Mouse (Mus musculus) kidney, postnatal 0 days (tissue): ENCODE data around the gene Ankrd42. TPM values are rescaled to one million over a fixed set of nuclear protein-coding genes. Genes with fewer than 3 reads are reported as not detected.

ENCODE experiments used
- ATAC-seq: fragments of 200-750 bp; cut with Nextera tagmentation; replicated peaks from 2 replicates; pipeline ENCODE4 v1.8.0; 2017; ENCODE audit warnings: low read depth, moderate number of reproducible peaks, moderate TSS enrichment, moderate library complexity; ENCODE audit not compliant: low FRiP score
- DNase-seq: peaks from one replicate; pipeline ENCODE4 v3.0.0-alpha.2; 2016; ENCODE audit warnings: low spot score
- H3K27ac ChIP-seq: fragments of 300-500 bp; sonication (generic); 2 replicates; pipeline ENCODE4 v1.5.1; 2014; ENCODE audit warnings: mild to moderate bottlenecking
- H3K27me3 ChIP-seq: fragments of 300-500 bp; sonication (generic); 2 replicates; pipeline ENCODE4 v1.6.1; 2014; ENCODE audit warnings: low read length, mixed read lengths; ENCODE audit not compliant: insufficient read depth
- H3K36me3 ChIP-seq: fragments of 300-500 bp; sonication (generic); 2 replicates; pipeline ENCODE4 v1.6.1; 2014; ENCODE audit warnings: low read length, mixed read lengths; ENCODE audit not compliant: insufficient read depth
- H3K4me1 ChIP-seq: fragments of 300-500 bp; sonication (generic); replicated peaks from 2 replicates; pipeline ENCODE4 v1.6.1; 2014; ENCODE audit warnings: antibody characterized with exemption, low read length, mixed read lengths; ENCODE audit not compliant: insufficient read depth
- H3K4me2 ChIP-seq: fragments of 300-500 bp; sonication (generic); 2 replicates; pipeline ENCODE4 v1.6.1; 2014; ENCODE audit warnings: mild to moderate bottlenecking, low read length, moderate library complexity, mixed read lengths
- H3K4me3 ChIP-seq: fragments of 300-500 bp; sonication (generic); replicated peaks from 2 replicates; pipeline ENCODE4 v1.5.1; 2014; ENCODE audit warnings: low read depth, low read length
- H3K9ac ChIP-seq: fragments of 300-500 bp; sonication (generic); 2 replicates; pipeline ENCODE4 v1.6.1; 2014; ENCODE audit warnings: low read depth, low read length
- H3K9me3 ChIP-seq: fragments of 300-500 bp; sonication (generic); replicated peaks from 2 replicates; pipeline ENCODE4 v1.6.1; 2016; ENCODE audit warnings: low read length, inconsistent platforms, mixed read lengths
- CTCF ChIP-seq: IDR thresholded peaks from 2 replicates; pipeline ENCODE4 v1.5.1; 2016; ENCODE audit warnings: antibody characterized with exemption, low read depth, mild to moderate bottlenecking, moderate library complexity
- whole genome bisulfite sequencing: fragments of 180-500 bp; shearing (Covaris S2); extraction: QIAGEN DNeasy Blood & Tissue Kit; methylation state at CpG from one replicate; pipeline ENCODE4 v1.1.7; 2014; 5-methylcytosine and 5-hydroxymethylcytosine counted together
- polyA plus RNA-seq: library from polyadenylated mRNA; unstranded; fragments of >200 nt; fragmentation: Nextera tagmentation; extraction: Ambion mirVana; gene quantifications from 2 replicates; pipeline ENCODE4 v1.2.1, GENCODE M21; 2015

The Ankrd42 gene
- polyA plus RNA-seq, 1 experiment from 2014 or later, result 4.5 TPM

DNA sequence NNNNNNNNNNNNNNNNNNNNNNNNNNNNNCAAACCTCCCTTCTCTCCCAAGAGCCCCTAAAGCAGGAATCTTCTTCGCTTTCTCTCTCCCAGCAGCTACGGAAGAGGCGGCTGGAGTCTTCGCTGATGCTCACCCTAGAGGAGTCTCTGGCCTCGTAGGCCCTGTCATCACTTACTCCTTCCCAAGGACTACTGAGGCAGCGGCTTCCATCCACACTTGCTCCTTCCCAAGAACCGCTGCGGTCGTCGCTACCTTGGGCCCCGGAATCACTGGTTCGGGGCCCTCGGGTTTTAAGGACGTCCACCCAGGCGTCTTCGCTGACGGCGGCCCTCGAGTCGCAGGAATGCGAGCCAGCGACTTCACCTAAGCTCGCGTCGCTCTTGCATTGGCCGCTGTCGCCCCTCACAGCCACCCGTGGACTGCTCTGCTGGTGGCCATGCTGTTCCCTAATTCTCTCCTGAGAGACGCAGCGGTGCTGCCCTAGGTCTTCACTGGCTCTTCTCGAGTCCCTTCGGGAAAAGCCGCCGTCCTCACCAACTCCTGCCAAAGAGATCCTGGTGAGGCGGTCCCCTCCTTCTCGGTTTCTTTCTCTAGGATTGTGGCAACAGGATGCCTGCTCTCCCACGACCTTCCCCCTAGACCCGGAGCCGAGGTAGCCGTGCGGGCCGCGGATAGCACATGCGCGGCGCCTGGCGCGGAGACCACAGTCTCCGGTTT, 489 bp downstream of the Ankrd42 start:
- WGBS, result under 1% methylated on average over 49 of the region's 49 CpGs
- Histone ChIP-seq H3K4me2 (peak overlapping the region; percentile 83), H3K9me3 (no peaks in the 10 kb centered on the region), H3K27ac (0 out of 2 replicates have a peak overlapping the region, but pooled peaks have one; percentile 38), H3K27me3 (no peaks in the 10 kb centered on the region), H3K4me1 (0 out of 2 replicates have a peak, but pooled peaks cover 3% of the 10 kb centered on the region), H3K36me3 (no peaks in the 10 kb centered on the region), H3K9ac (peak overlapping the region; percentile 76), H3K4me3 (peak overlapping the region; percentile 75)
- ATAC-seq (peak; percentile 65; the same call in 1 of the 2 replicates), DNase-seq (no peak)
- TF ChIP-seq CTCF, result no peak

DNA sequence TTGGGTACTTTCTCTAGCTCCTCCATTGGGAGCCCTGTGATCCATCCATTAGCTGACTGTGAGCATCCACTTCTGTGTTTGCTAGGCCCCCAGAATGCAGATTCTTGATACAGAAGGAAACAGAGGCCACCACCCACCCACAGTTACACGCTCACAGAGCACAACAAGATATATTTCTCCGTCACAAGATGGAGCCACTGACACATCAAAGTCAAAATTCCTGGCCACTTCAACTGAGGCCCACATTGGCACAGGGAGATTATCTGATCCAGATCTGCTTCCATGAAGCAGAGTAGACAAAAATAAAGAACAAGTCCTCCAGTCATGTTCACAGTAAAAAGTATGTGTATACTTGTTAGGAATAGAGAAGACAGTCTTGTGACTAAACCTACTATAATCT, 6.8 kb downstream of the Ankrd42 start:
- H3K27me3 ChIP-seq, result no peaks in the 10 kb centered on the region
- H3K36me3 ChIP-seq, result no peaks in the 10 kb centered on the region
- H3K27ac ChIP-seq, result no peak overlapping the region
- no peak overlapping the region for H3K4me3 ChIP-seq
- no peak for ATAC-seq
- H3K4me1 ChIP-seq, result no peaks in the 10 kb centered on the region
- H3K9me3 ChIP-seq, result no peaks in the 10 kb centered on the region
- peak; percentile 50 for DNase-seq
- no peak overlapping the region for H3K9ac ChIP-seq
- peak; percentile 56; the same call in 1 of the 2 replicates for TF ChIP-seq CTCF
- 36% methylated on average over 2 of the region's 2 CpGs for WGBS
- no peak overlapping the region for H3K4me2 ChIP-seq

GRCm38 (mm10) chr7:92624488-92624887, 12.5 kb downstream of the Ankrd42 start:
- no peak overlapping the region for H3K4me3 ChIP-seq
- H3K27me3 ChIP-seq, result no peaks in the 10 kb centered on the region
- H3K4me1 ChIP-seq, result no peaks in the 10 kb centered on the region
- no peaks in the 10 kb centered on the region for H3K36me3 ChIP-seq
- WGBS, result 45% methylated on average over 2 of the region's 2 CpGs
- DNase-seq (no peak), ATAC-seq (no peak)
- H3K9me3 ChIP-seq, result no peaks in the 10 kb centered on the region
- no peak overlapping the region for H3K27ac ChIP-seq
- peak; percentile 56 for TF ChIP-seq CTCF
- H3K9ac ChIP-seq, result no peak overlapping the region
- H3K4me2 ChIP-seq, result no peak overlapping the region

GRCm38 (mm10) chr7:92610830-92611229, 26.1 kb downstream of the Ankrd42 start:
- no peak overlapping the region for H3K27ac ChIP-seq
- no peaks in the 10 kb centered on the region for H3K4me1 ChIP-seq
- ATAC-seq (no peak), DNase-seq (no peak)
- H3K27me3 ChIP-seq, result no peaks in the 10 kb centered on the region
- WGBS, result 68% methylated on average over 7 of the region's 7 CpGs
- TF ChIP-seq CTCF, result no peak
- H3K9me3 ChIP-seq, result no peaks in the 10 kb centered on the region
- H3K4me2 ChIP-seq, result no peak overlapping the region
- H3K36me3 ChIP-seq, result 0 out of 2 replicates have a peak, but pooled peaks cover 2% of the 10 kb centered on the region
- H3K4me3 ChIP-seq, result no peak overlapping the region
- H3K9ac ChIP-seq, result no peak overlapping the region

DNA sequence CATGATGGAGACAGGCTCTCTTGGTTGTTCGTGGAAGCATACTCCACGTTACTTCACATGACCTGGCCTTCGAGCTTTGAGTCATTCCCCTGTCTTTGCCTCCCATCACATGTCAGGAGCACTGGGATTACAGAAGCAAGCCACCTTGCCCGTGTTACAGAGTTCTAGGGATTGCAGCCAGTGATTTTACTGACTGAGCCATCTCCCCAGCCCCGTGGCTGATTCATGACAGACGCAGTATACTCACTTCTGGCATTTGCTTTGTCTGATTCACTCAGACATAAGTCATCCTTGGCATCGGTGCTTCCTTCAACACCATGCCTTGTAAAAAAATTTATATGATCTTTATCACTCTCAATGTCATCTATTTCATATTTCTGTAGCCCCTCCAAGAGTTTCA, 32.0 kb downstream of the Ankrd42 start:
- Histone ChIP-seq H3K4me1 (no peaks in the 10 kb centered on the region), H3K4me3 (no peak overlapping the region), H3K9me3 (no peaks in the 10 kb centered on the region), H3K27me3 (no peaks in the 10 kb centered on the region), H3K36me3 (no peaks in the 10 kb centered on the region), H3K4me2 (no peak overlapping the region), H3K9ac (no peak overlapping the region), H3K27ac (no peak overlapping the region)
- ATAC-seq, result no peak
- DNase-seq, result no peak
- no peak for TF ChIP-seq CTCF
- 89% methylated on average over 7 of the region's 7 CpGs for WGBS

DNA sequence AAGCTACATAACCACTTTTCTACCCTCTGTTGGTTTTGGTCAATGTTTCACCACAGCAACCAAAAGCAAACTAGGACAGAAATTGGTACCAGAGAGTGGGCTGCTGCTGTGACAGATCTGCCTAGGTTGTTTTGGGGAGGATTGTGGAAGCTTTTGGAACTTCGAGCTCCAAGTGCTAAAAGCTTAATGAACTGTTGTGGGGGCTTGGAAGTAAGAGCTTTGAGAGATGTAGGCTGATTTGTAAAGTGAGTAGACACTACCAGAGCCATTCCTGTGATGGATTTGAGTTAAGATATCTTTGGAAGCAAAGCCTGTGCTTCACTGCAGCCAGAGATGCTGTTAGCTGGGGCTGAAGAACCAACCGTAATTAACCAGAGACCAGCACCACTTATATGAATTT, 46.1 kb downstream of the Ankrd42 start:
- Histone ChIP-seq H3K36me3 (no peaks in the 10 kb centered on the region), H3K4me2 (no peak overlapping the region), H3K27ac (no peak overlapping the region), H3K9me3 (no peaks in the 10 kb centered on the region), H3K4me3 (no peak overlapping the region), H3K9ac (no peak overlapping the region), H3K4me1 (no peaks in the 10 kb centered on the region), H3K27me3 (no peaks in the 10 kb centered on the region)
- WGBS, result 82% methylated on average over 2 of the region's 2 CpGs
- TF ChIP-seq CTCF, result no peak
- DNase-seq, result no peak
- ATAC-seq, result no peak
